Mouse (Mus musculus) ES-Bruce4 (cell line): ENCODE data around the gene Sde2. TPM values are rescaled to one million over a fixed set of nuclear protein-coding genes. Genes with fewer than 3 reads are reported as not detected.
"Not testable (repeated sequence)": the region's sequence is repeated elsewhere in the genome, so short reads cannot be mapped to it uniquely, and the experiment has no call there.

ENCODE experiments used
- H3K27ac ChIP-seq: 2 replicates; pipeline ENCODE4 v1.5.1; 2012; ENCODE audit warnings: low read length, inconsistent platforms; ENCODE audit not compliant: insufficient read depth
- H3K27me3 ChIP-seq: 2 replicates; pipeline ENCODE4 v1.6.1; 2012; ENCODE audit warnings: mild to moderate bottlenecking, low read length, inconsistent platforms; ENCODE audit not compliant: control insufficient read depth, poor library complexity, insufficient read depth, severe bottlenecking
- H3K36me3 ChIP-seq: 2 replicates; pipeline ENCODE4 v1.6.1; 2012; ENCODE audit warnings: inconsistent platforms, mild to moderate bottlenecking, low read length, moderate library complexity; ENCODE audit not compliant: control insufficient read depth, poor library complexity, insufficient read depth, severe bottlenecking
- H3K4me1 ChIP-seq: one replicate; pipeline ENCODE4 v1.8.1; 2011; ENCODE audit warnings: low read length; ENCODE audit not compliant: control insufficient read depth, insufficient read depth
- H3K4me3 ChIP-seq: 2 replicates; pipeline ENCODE4 v1.5.1; 2011; ENCODE audit warnings: low read depth, mild to moderate bottlenecking, low read length
- H3K9ac ChIP-seq: 2 replicates; pipeline ENCODE4 v1.6.1; 2012; ENCODE audit warnings: low read depth, mild to moderate bottlenecking, inconsistent platforms; ENCODE audit not compliant: poor library complexity, severe bottlenecking
- H3K9me3 ChIP-seq: replicated peaks from 2 replicates; pipeline ENCODE4 v1.6.1; 2012; ENCODE audit warnings: mild to moderate bottlenecking, low read length, inconsistent platforms; ENCODE audit not compliant: control insufficient read depth, poor library complexity, insufficient read depth, severe bottlenecking
- CTCF ChIP-seq: IDR thresholded peaks from one replicate; pipeline ENCODE4 v1.8.1; 2011; ENCODE audit warnings: low read depth, low read length
- EP300 ChIP-seq: IDR thresholded peaks from 2 replicates; pipeline ENCODE4 v1.6.1; 2011; ENCODE audit warnings: low read depth, low read length; ENCODE audit not compliant: insufficient read depth
- POLR2A ChIP-seq: IDR thresholded peaks from one replicate; pipeline ENCODE4 v1.8.1; 2011; ENCODE audit warnings: low read length; ENCODE audit not compliant: insufficient read depth
- polyA plus RNA-seq: library from polyadenylated mRNA; stranded (reverse); fragments of >200 nt; gene quantifications from 2 replicates; pipeline ENCODE4 v1.2.4, GENCODE M21; 2011; ENCODE audit warnings: low read depth; ENCODE audit not compliant: missing spikeins, insufficient read depth, insufficient read length

Sde2 gene
- polyA plus RNA-seq, 1 experiment = 35.0 TPM

GRCm38 (mm10) chr1:180830175-180830574 lies 20.8 kb upstream of the Sde2 start:
- Histone ChIP-seq H3K4me3 (peak overlapping the region; percentile 24), H3K9ac (no peak overlapping the region), H3K27ac (no peak overlapping the region), H3K36me3 (no peaks in the 10 kb centered on the region), H3K9me3 (no peaks in the 10 kb centered on the region), H3K4me1 (no peaks in the 10 kb centered on the region), H3K27me3 (no peaks in the 10 kb centered on the region)
- TF ChIP-seq CTCF (no peak), POLR2A (no peak), EP300 (no peak)

DNA sequence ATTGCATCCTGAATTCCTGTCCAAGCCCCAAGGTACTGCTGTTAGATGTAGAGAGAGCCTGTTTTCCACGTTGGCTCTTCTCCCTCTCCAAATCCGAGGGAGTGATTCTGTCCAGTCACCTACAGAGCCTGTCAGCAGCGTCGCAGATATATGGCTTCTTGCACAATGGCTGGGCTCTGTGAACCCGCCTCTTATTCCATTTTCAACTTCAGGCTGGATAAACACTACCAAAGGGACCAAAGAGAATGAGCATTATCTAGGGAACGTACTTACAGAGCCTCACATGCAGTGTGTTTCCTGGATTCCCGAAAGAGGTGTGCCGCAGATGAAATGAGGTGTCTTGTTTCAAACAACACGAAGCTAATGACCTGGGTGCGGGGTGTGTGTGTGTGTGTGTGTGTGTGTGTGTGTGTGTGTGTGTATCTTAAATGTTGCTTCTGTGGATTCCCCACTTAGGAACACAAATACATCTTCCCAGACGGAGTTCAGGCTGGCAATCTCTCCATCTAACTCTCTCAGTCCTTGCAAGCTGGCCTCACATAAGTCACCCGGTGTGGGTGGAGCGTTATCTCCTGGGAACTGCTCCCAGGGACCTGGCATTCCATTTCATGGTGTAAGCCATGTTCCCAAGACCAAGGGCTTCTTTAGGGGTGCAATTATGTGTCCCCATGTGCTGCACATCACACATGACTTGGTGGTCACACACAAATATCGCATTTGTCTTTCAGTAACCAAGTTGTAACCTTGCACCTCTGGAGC lies 20.2 kb upstream of the Sde2 start:
- H3K4me3 ChIP-seq = no peak overlapping the region

DNA sequence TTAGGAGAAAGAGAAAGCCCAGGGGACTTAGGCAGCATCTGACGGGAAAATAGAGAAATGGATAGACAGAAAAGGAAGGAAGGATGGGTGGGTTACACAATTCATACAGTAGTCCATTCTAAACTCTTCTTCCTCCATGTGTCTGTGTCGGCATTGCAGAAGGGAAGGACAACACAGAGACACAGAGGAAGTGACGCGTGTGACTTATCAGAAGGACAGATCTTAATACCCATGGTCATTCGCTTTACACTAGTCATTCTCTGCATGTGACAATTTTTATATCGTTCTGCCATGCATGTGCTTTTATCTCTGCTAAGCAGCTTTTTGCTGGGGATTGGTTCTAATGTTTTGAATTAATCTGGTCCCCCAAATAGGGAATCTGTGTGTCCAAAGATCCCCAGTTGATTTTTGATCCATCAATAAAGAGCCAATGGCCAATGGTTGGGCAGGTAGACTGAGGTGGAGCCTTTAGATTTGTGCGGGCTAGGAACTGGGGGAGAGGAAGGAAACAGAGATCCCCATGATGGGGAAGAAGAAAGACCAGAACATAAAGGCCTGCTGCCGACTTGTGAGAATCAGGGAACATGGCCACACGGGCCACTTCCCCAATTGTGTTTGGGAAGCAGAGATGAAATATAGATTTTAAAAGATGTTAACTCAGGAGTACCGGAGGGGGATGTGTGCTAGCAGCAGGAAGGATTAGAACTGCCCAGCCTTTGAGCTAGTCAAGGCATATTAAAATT lies 15.5 kb upstream of the Sde2 start:
- no peak for TF ChIP-seq POLR2A
- no peak for TF ChIP-seq CTCF
- H3K27ac ChIP-seq = no peak overlapping the region
- H3K36me3 ChIP-seq = no peaks in the 10 kb centered on the region
- H3K27me3 ChIP-seq = no peaks in the 10 kb centered on the region
- no peaks in the 10 kb centered on the region for H3K9me3 ChIP-seq
- H3K4me1 ChIP-seq = no peaks in the 10 kb centered on the region
- no peak overlapping the region for H3K4me3 ChIP-seq
- no peak overlapping the region for H3K9ac ChIP-seq

More for the DNA sequence above, 20.2 kb upstream of the Sde2 start:
- Histone ChIP-seq H3K9me3 (no peaks in the 10 kb centered on the region), H3K36me3 (no peaks in the 10 kb centered on the region), H3K4me1 (no peaks in the 10 kb centered on the region), H3K27me3 (no peaks in the 10 kb centered on the region), H3K27ac (no peak overlapping the region), H3K9ac (no peak overlapping the region)
- TF ChIP-seq POLR2A (no peak), CTCF (no peak), EP300 (no peak)

DNA sequence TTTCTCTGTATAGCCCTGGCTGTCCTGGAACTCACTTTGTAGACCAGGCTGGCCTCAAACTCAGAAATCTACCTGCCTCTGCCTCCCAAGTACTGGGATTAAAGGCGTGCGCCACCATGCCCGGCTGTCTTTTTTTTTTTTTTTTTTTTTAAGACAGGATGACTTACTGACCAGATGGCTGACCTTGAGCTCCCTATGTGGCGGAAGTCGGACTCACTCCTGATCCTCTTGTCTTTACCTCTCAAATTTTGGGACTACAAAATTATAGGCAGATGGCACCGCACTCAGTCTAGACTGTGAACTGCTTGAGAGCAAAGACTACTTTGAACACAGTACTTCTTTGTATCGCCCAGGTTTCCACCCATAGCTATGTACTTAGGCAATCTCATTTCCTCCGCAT lies 14.5 kb upstream of the Sde2 start:
- not testable (repeated sequence) for H3K9me3 ChIP-seq, H3K36me3 ChIP-seq, H3K4me1 ChIP-seq, H3K9ac ChIP-seq, H3K27me3 ChIP-seq, H3K4me3 ChIP-seq, H3K27ac ChIP-seq

DNA sequence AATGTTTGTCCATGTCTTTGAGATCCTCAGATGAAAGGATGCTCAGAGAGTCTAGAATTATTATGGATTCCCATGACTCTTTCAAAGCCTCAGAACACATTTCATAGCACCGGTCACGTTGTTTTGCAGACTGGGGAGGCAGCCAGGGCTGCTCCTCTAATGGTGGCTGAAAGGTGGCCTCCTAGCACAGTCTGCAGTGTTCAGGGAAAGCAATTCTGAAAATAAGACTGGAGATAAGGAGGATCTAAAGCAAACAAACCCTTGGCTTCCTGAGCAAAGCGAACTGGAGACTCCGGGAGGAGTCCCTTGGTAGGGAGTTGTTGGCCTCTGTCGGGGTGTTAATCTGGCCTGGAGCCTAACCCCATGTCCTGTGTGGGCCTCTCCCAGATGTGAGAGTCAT lies 13.7 kb upstream of the Sde2 start:
- TF ChIP-seq POLR2A (no peak), EP300 (no peak), CTCF (no peak)
- Histone ChIP-seq H3K4me1 (no peaks in the 10 kb centered on the region), H3K9me3 (no peaks in the 10 kb centered on the region), H3K27ac (no peak overlapping the region), H3K9ac (no peak overlapping the region), H3K4me3 (no peak overlapping the region), H3K27me3 (no peaks in the 10 kb centered on the region), H3K36me3 (no peaks in the 10 kb centered on the region)

GRCm38 (mm10) chr1:180838014-180838413 lies 12.9 kb upstream of the Sde2 start:
- Histone ChIP-seq H3K4me3 (no peak overlapping the region), H3K27me3 (no peaks in the 10 kb centered on the region), H3K9ac (no peak overlapping the region), H3K4me1 (no peaks in the 10 kb centered on the region), H3K9me3 (no peaks in the 10 kb centered on the region), H3K36me3 (no peaks in the 10 kb centered on the region), H3K27ac (no peak overlapping the region)
- TF ChIP-seq CTCF (no peak), EP300 (no peak), POLR2A (no peak)
